In genomic region chr4:53147454-53147853, GRCm38 (mm10) we compare ENCODE assay signal across 10 mouse cellular contexts. TPM values are rescaled to one million over a fixed set of nuclear protein-coding genes. Genes with fewer than 3 reads are reported as not detected.
A peak's percentile ranks its signal among the peaks of the same experiment; 100 is the strongest.
DNase-seq lines count a peak whose midpoint lies in the region; ATAC-seq and TF ChIP-seq lines count a peak whose summit lies in the region.
"Had no signal": no experiment of that assay in that cellular context is flagged by ENCODE, and none has a peak within 500 bp of the region (broad histone marks: within the 10 kb centered on the region; RNA-seq: fewer than 3 reads in every experiment).

No protein-coding gene starts in this region.

- peaks cover 3% of the 10 kb centered on the region; the same call in 1 of the 2 replicates for H3K4me1 ChIP-seq in limb, embryonic 14.5 days (ENCODE audit: control insufficient read depth, insufficient read depth, low read length)
- peaks cover 9% of the 10 kb centered on the region; the same call in 1 of the 2 replicates for H3K4me1 ChIP-seq in limb, embryonic 10.5 days
- H3K4me1 ChIP-seq: kidney, embryonic 15.5 days had no signal

- peaks cover 7% of the 10 kb centered on the region; the same call in 1 of the 2 replicates for H3K36me3 ChIP-seq in limb, embryonic 14.5 days (ENCODE audit: control insufficient read depth, insufficient read depth, low read length)
- no peaks in the 10 kb centered on the region for H3K36me3 ChIP-seq in limb, embryonic 10.5 days
- H3K36me3 ChIP-seq: kidney, embryonic 15.5 days had no signal

- H3K27ac ChIP-seq in limb, embryonic 14.5 days (replicated peaks; ENCODE audit: low read depth, low read length) = no peak overlapping the region
- H3K27ac ChIP-seq in limb, embryonic 10.5 days = no peak overlapping the region
- H3K27ac ChIP-seq: kidney, embryonic 15.5 days had no signal

- 24% methylated on average over 2 of the region's 2 CpGs for WGBS in limb, embryonic 14.5 days
- WGBS in limb, embryonic 10.5 days = 54% methylated on average over 2 of the region's 2 CpGs

- no peak for ATAC-seq in limb, embryonic 14.5 days (ENCODE audit: low FRiP score, low read depth)
- ATAC-seq: forebrain, embryonic 16.5 days had no signal

- no peak overlapping the region for H3K4me2 ChIP-seq in limb, embryonic 14.5 days (replicated peaks; ENCODE audit: low read depth, low read length, severe bottlenecking)
- H3K4me2 ChIP-seq: kidney, embryonic 15.5 days had no signal

- no peaks in the 10 kb centered on the region for H3K9me3 ChIP-seq in limb, embryonic 14.5 days (ENCODE audit: control insufficient read depth, low read length)
- no peaks in the 10 kb centered on the region for H3K9me3 ChIP-seq in limb, embryonic 10.5 days (replicated peaks)
- H3K9me3 ChIP-seq: kidney, embryonic 15.5 days had no signal

- peak; percentile 13 for DNase-seq in limb, embryonic 14.5 days (ENCODE audit: low spot score)
- no peak for DNase-seq in limb, embryonic 10.5 days (ENCODE audit: low spot score)
- peak; percentile 22 for DNase-seq in ovary, postnatal 14 days (ENCODE audit: low spot score)
- DNase-seq in ovary, postnatal 36 days (ENCODE audit: low spot score) = no peak
- DNase-seq in adrenal gland, postnatal 10 days = peak; percentile 61
- DNase-seq in cerebellum, adult 9-10 months = no peak
- no peak for DNase-seq in cerebellum, postnatal 10 days
- DNase-seq: lung, postnatal 4 days had no signal

- no peak overlapping the region for H3K9ac ChIP-seq in limb, embryonic 14.5 days (ENCODE audit: low read depth, low read length, severe bottlenecking)
- H3K9ac ChIP-seq: kidney, embryonic 15.5 days had no signal

- no peak overlapping the region for H3K4me3 ChIP-seq in limb, embryonic 14.5 days (replicated peaks; ENCODE audit: low read length)
- H3K4me3 ChIP-seq in limb, embryonic 10.5 days = no peak overlapping the region
- H3K4me3 ChIP-seq: kidney, embryonic 15.5 days had no signal

- TF ChIP-seq POLR2A in limb, embryonic 14.5 days (IDR thresholded peaks at IDR 0.05; ENCODE audit: borderline replicate concordance, extremely low read depth, insufficient read depth, insufficient read length) = no peak

- no peaks in the 10 kb centered on the region for H3K27me3 ChIP-seq in limb, embryonic 14.5 days (ENCODE audit: control insufficient read depth, insufficient read depth, low read length)
- H3K27me3 ChIP-seq in limb, embryonic 10.5 days (ENCODE audit: low read depth, poor library complexity, severe bottlenecking) = no peaks in the 10 kb centered on the region
- H3K27me3 ChIP-seq: kidney, embryonic 15.5 days had no signal

RNA-seq across cellular contexts. Expression of gene Abca1, which starts 12.2 kb away (rescaled TPM):
- polyA plus RNA-seq in limb, embryonic 14.5 days (2012; rRNA removed) = 9.0 and 10.3 TPM in 2 replicates
- 12.3 and 14.5 TPM in 2 replicates for polyA plus RNA-seq in limb, embryonic 14.5 days (2014; fragmentation: Nextera tagmentation; extraction: Ambion mirVana)
- 2.3 and 3.2 TPM in 2 replicates for polyA plus RNA-seq in limb, embryonic 10.5 days (2016; fragmentation: Nextera tagmentation; extraction: Ambion mirVana)
- total RNA-seq in adrenal gland, postnatal 10 days (2021) = 100 to 1,000 TPM; 103 TPM

Comparison
In these comparisons a context has a peak if more than half of its experiments do, and no peak if none do; other contexts are left out.
1. DNase-seq: peak in limb, embryonic 14.5 days (single experiment), ovary, postnatal 14 days (single experiment) and adrenal gland, postnatal 10 days (single experiment); none in limb, embryonic 10.5 days (single experiment), ovary, postnatal 36 days (single experiment), cerebellum, adult 9-10 months (single experiment) and cerebellum, postnatal 10 days (0 of 2).